Mouse (Mus musculus) cerebellum, postnatal 25 days (tissue): ENCODE measurements around the gene Mrpl51.
"Not testable (repeated sequence)": the region's sequence is repeated elsewhere in the genome, so short reads cannot be mapped to it uniquely, and the experiment has no call there.

ENCODE experiments used
- DNase-seq, 2 experiments: peaks; one replicate each; pipeline ENCODE4 v3.0.0; 2021; ENCODE audit warnings: mixed read lengths in 2 of 2

The Mrpl51 gene

GRCm38 (mm10) chr6:125160558-125160853, 31.1 kb upstream of the Mrpl51 start:
- peak in 1 of 2 experiments; percentile 35 for DNase-seq

GRCm38 (mm10) chr6:125160854-125161760, 30.5 kb upstream of the Mrpl51 start:
- peak; percentile 49 to 56 for DNase-seq

- DNase-seq = peak; percentile 74 to 81
Measured at GRCm38 (mm10) chr6:125161971-125162370, 29.6 kb upstream of the Mrpl51 start.

DNA sequence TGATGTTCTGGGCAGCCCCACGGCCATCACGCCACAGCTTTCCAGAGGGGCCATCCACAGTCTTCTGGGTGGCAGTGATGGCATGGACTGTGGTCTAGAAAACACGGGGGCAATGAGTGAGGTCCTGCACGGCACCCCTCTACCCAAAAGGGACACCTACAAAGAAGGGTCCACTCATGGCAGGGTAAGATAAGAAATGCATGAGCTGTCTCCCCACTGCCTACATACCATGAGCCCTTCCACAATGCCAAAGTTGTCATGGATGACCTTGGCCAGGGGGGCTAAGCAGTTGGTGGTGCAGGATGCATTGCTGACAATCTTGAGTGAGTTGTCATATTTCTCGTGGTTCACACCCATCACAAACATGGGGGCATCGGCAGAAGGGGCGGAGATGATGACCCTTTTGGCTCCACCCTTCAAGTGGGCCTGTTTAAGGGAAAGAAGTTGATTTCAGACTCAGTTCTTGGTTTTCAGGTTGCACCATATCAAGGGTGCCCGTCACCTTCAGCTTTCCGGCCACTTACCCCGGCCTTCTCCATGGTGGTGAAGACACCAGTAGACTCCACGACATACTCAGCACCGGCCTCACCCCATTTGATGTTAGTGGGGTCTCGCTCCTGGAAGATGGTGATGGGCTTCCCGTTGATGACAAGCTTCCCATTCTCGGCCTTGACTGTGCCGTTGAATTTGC, 28.8 kb upstream of the Mrpl51 start:
- not testable (repeated sequence) for DNase-seq

GRCm38 (mm10) chr6:125163801-125164657, 27.6 kb upstream of the Mrpl51 start:
- peak; percentile 42 for DNase-seq

GRCm38 (mm10) chr6:125164672-125165327, 26.8 kb upstream of the Mrpl51 start:
- DNase-seq = peak; percentile 72 to 74

GRCm38 (mm10) chr6:125165328-125165891, 26.2 kb upstream of the Mrpl51 start:
- DNase-seq = peak; percentile 98

GRCm38 (mm10) chr6:125166051-125166751, 25.4 kb upstream of the Mrpl51 start, which contains the start of gene Gapdh:
Gene Gapdh, minus strand, starts transcription at chr6:125166467.
- peak; percentile 81 to 86 for DNase-seq

GRCm38 (mm10) chr6:125166861-125167650, 24.5 kb upstream of the Mrpl51 start:
- DNase-seq = peak in 1 of 2 experiments; percentile 60

DNA sequence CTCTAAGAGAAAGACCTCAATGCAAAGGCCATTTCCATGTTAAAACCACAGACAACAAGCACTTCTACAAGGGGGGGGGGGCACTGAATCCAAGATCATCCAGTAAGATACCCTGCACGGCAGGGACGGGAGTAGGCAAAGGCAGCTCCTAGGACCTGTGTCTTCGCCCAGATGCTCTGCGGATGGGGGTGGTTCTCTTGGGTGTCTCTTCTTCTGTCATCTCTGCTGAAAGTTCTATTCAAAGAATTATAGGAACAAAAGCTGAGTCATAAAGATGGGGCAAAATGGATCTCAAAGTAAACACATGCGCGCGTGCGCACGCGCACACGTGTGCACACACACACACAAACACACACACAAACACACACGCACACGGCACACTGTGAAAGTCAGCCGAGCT, 23.5 kb upstream of the Mrpl51 start:
- no peak for DNase-seq

GRCm38 (mm10) chr6:125170194-125170593, 21.4 kb upstream of the Mrpl51 start:
- no peak for DNase-seq

GRCm38 (mm10) chr6:125172474-125172873, 19.1 kb upstream of the Mrpl51 start:
- DNase-seq = no peak

DNA sequence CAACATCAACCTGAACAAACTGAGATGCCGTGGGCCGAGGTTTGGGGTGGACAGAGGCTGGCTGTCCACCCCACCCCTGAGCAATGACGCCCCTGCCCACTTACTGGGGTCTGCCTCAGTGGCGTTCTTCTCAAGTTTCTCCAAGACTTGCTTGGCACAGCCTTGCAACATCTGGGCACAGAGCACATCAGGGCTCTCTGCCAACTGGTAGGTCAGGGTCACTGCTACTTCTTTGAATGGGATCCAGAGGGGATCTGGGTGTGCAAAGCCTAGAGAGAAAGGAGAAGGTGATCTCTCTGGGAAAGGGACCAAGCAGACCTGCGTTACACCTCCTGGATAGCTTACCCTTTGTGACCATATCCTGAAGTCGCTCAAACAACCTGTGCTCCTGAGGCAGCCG, 18.3 kb upstream of the Mrpl51 start:
- no peak for DNase-seq

DNA sequence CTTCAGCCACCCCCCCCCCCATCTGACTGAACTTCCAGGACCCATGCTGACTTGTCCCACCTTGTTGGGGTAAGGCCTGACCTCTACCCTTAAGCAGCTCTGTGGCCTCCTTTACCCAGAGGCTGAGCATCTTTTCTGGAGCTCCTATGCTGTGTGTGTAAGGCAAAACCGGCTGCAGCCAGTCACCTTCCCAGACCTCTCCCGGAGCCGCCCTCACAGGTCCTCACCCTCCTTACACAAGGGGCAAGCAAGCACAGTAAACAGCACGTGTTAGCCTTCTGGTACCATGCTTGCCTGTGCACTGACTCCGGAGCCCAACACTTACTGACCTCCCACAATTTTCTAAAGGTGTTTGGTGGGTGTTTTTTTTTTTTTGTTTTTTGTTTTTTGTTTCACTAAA, 16.1 kb upstream of the Mrpl51 start:
- DNase-seq = no peak

GRCm38 (mm10) chr6:125179601-125180000, 12.0 kb upstream of the Mrpl51 start:
- no peak for DNase-seq

DNA sequence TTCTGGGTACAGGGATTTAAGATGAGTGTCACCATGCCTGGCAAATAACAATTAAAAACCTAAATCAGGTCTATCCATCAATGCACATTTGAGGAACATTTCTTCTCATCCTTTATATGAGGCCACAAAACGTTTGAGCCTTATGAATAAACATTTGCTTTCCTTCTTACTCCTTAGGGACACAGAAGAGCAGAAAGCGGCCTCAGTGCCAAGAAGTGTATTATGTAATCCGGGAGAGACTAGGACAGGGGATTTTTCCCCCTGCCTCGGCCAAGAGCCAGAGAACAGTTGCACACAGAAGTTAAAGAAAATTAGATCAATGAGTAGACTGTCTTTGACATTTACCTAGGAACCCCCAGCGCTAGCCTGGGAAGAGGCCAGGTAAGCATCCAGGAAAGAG, 9.5 kb upstream of the Mrpl51 start:
- DNase-seq = no peak

- DNase-seq = no peak
Measured at GRCm38 (mm10) chr6:125186203-125186602, 5.4 kb upstream of the Mrpl51 start.

DNA sequence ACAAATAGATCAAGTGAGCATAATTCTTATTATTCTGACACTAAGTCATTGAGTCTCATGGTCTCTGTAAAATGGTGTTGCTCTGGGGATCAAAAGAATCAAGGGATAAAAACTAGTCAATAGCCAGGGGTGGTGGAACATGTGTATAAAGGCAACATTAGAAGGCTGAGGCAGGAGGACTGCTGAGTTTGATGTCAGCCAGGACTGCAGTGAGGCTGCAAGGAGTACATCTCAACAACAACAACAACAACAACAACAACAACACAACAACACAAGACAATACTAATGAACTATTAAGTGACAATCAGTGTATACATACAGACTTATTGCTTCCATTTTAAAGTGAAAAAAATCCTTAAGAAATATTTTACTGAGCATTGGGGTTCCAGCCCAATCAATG, 785 bp upstream of the Mrpl51 start:
- DNase-seq = no peak

DNA sequence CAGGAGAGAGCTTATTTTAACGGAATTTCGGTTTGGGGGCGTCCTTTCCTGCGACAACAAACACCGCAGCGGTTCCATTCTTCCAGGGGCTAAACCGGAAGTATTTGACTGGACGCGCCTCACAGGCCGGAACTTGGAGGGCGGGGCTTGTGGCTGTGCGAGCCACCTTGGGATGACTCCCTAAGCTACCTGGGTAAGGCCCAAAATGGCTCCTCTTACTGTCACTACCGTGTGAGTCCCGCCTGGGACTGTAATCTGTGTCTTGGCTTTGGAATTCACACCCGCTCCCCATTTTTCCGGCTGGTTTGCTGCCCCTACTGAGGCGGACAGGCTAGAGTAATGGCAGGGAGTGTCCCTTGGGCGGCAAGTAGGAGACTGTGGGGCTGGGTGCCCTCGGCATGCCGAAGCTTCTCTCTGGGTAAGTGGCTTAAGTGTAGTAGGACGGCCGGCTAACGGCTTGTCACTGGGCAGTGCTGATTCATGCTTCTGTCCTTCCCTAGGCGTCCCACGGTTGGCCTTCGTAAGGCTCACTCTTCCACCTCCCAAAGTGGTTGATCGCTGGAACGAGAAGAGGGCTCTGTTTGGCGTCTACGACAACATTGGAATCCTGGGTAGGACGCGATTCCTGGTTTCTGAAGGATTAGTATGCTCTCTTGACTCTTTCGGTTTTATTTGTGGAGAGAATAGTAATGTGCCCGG, 564 bp downstream of the Mrpl51 start:
- peak; percentile 93 to 97 for DNase-seq

DNA sequence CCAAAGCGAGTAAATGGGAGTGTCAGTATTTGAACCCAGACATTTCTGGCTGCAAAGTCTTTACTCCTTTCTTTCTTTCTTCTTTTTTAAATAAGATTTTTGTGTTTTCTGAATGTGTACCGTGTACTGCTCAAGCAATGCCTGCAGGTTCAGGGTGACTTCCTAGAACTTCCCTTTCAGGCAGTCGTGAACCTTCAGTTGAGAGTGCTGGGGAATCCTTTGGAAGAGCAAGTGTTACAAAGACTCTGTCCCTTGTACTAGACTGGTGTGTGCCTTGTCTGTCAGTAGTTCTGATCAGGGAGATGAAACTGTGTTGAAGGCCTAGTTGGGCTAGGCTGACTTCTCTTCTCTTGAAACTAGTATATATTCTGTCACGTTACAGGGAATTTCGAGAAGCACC, 1.2 kb downstream of the Mrpl51 start:
- no peak for DNase-seq
